Mouse (Mus musculus) limb, embryonic 14.5 days (tissue): Measurements from ENCODE around the gene Gas6. TPM values are rescaled to one million over a fixed set of nuclear protein-coding genes. Genes with fewer than 3 reads are reported as not detected.

Experiments used
- ATAC-seq: fragments of 200-750 bp; cut with Nextera tagmentation; 2 replicates; pipeline ENCODE4 v1.8.0; 2017; ENCODE audit warnings: low read depth, moderate number of reproducible peaks, moderate TSS enrichment; ENCODE audit not compliant: low FRiP score
- DNase-seq: peaks from one replicate; pipeline ENCODE4 v3.0.0-alpha.2; 2015; ENCODE audit warnings: low spot score
- H3K27ac ChIP-seq: fragments of 300-500 bp; sonication (generic); replicated peaks from 2 replicates; pipeline ENCODE4 v1.5.1; 2014; ENCODE audit warnings: low read depth, mild to moderate bottlenecking, low read length, moderate library complexity, mixed read lengths
- H3K27me3 ChIP-seq: fragments of 300-500 bp; sonication (generic); 2 replicates; pipeline ENCODE4 v1.6.1; 2014; ENCODE audit warnings: low read length, mixed read lengths; ENCODE audit not compliant: control insufficient read depth, insufficient read depth
- H3K36me3 ChIP-seq: fragments of 300-500 bp; sonication (generic); 2 replicates; pipeline ENCODE4 v1.6.1; 2014; ENCODE audit warnings: mild to moderate bottlenecking, low read length, moderate library complexity, mixed read lengths; ENCODE audit not compliant: control insufficient read depth, insufficient read depth
- H3K4me1 ChIP-seq: fragments of 300-500 bp; sonication (generic); 2 replicates; pipeline ENCODE4 v1.6.1; 2014; ENCODE audit warnings: antibody characterized with exemption, low read length, mixed read lengths; ENCODE audit not compliant: control insufficient read depth, insufficient read depth
- H3K4me2 ChIP-seq: fragments of 300-500 bp; sonication (generic); replicated peaks from 2 replicates; pipeline ENCODE4 v1.6.1; 2014; ENCODE audit warnings: low read depth, mild to moderate bottlenecking, low read length, moderate library complexity; ENCODE audit not compliant: severe bottlenecking
- H3K4me3 ChIP-seq: fragments of 300-500 bp; sonication (generic); replicated peaks from 2 replicates; pipeline ENCODE4 v1.5.1; 2014; ENCODE audit warnings: low read length
- H3K9ac ChIP-seq: fragments of 300-500 bp; sonication (generic); 2 replicates; pipeline ENCODE4 v1.6.1; 2014; ENCODE audit warnings: mild to moderate bottlenecking, low read depth, low read length, moderate library complexity; ENCODE audit not compliant: severe bottlenecking
- H3K9me3 ChIP-seq: fragments of 300-500 bp; sonication (generic); 2 replicates; pipeline ENCODE4 v1.6.1; 2016; ENCODE audit warnings: low read length; ENCODE audit not compliant: control insufficient read depth
- POLR2A ChIP-seq: fragments of 200-500 bp; IDR thresholded peaks from 2 replicates; pipeline ENCODE4 v1.8.0; 2012; ENCODE audit warnings: inconsistent platforms, mild to moderate bottlenecking, moderate library complexity, borderline replicate concordance; ENCODE audit not compliant: insufficient read depth, insufficient read length; ENCODE audit errors: extremely low read depth
- WGBS: fragments of 180-500 bp; shearing (Covaris S2); extraction: QIAGEN DNeasy Blood & Tissue Kit; methylation state at CpG from one replicate; pipeline ENCODE4 v1.1.7; 2014; 5-methylcytosine and 5-hydroxymethylcytosine counted together
- polyA plus RNA-seq, 2 experiments: library from polyadenylated mRNA; depleted of rRNA in 1 of 2; stranded (reverse) in 1 of 2; unstranded in 1 of 2; fragments of >200 nt; fragmentation: Nextera tagmentation in 1 of 2; extraction: Ambion mirVana in 1 of 2; gene quantifications; 2 replicates each; pipeline versions ENCODE4 v1.2.1 to v1.2.3; 2012 to 2014

The Gas6 gene
- polyA plus RNA-seq, 2 experiments, result 32.7 to 48.6 TPM

GRCm38 (mm10) chr8:13516728-13517127, 22.4 kb upstream of the Gas6 start:
- no peaks in the 10 kb centered on the region for H3K9me3 ChIP-seq
- TF ChIP-seq POLR2A, result no peak
- H3K4me3 ChIP-seq, result no peak overlapping the region
- no peaks in the 10 kb centered on the region; the same call in 1 of the 2 replicates for H3K4me1 ChIP-seq
- no peak overlapping the region for H3K4me2 ChIP-seq
- no peak for ATAC-seq
- 65% methylated on average over 5 of the region's 5 CpGs for WGBS
- DNase-seq, result peak; percentile 33
- no peak overlapping the region for H3K9ac ChIP-seq
- no peak overlapping the region for H3K27ac ChIP-seq
- H3K27me3 ChIP-seq, result no peaks in the 10 kb centered on the region
- H3K36me3 ChIP-seq, result no peaks in the 10 kb centered on the region

- H3K36me3 ChIP-seq, result no peaks in the 10 kb centered on the region
- no peak overlapping the region for H3K9ac ChIP-seq
- H3K4me1 ChIP-seq, result no peaks in the 10 kb centered on the region; the same call in 1 of the 2 replicates
- no peaks in the 10 kb centered on the region for H3K27me3 ChIP-seq
- 63% methylated on average over 7 of the region's 7 CpGs for WGBS
- peak; percentile 50 for DNase-seq
- no peak for ATAC-seq
- no peaks in the 10 kb centered on the region for H3K9me3 ChIP-seq
- no peak overlapping the region for H3K27ac ChIP-seq
- no peak overlapping the region for H3K4me3 ChIP-seq
- no peak overlapping the region for H3K4me2 ChIP-seq
- no peak for TF ChIP-seq POLR2A
These were observed 21.7 kb upstream of the Gas6 start for GRCm38 (mm10) chr8:13516011-13516442.

GRCm38 (mm10) chr8:13513556-13514370, 19.5 kb upstream of the Gas6 start:
- WGBS, result 85% methylated on average over 5 of the region's 5 CpGs
- no peak for TF ChIP-seq POLR2A
- no peak for DNase-seq

GRCm38 (mm10) chr8:13512677-13513076, 18.4 kb upstream of the Gas6 start:
- Histone ChIP-seq H3K36me3 (no peaks in the 10 kb centered on the region), H3K4me3 (no peak overlapping the region), H3K4me2 (no peak overlapping the region)

More at GRCm38 (mm10) chr8:13513556-13514370, 19.5 kb upstream of the Gas6 start:
- Histone ChIP-seq H3K27me3 (no peaks in the 10 kb centered on the region), H3K27ac (no peak overlapping the region), H3K4me3 (no peak overlapping the region), H3K36me3 (no peaks in the 10 kb centered on the region), H3K4me1 (no peaks in the 10 kb centered on the region; the same call in 1 of the 2 replicates), H3K9ac (no peak overlapping the region), H3K4me2 (no peak overlapping the region), H3K9me3 (no peaks in the 10 kb centered on the region)
- no peak for ATAC-seq

GRCm38 (mm10) chr8:13512016-13512415, 17.7 kb upstream of the Gas6 start:
- Histone ChIP-seq H3K27ac (no peak overlapping the region), H3K36me3 (no peaks in the 10 kb centered on the region), H3K27me3 (no peaks in the 10 kb centered on the region), H3K4me3 (no peak overlapping the region), H3K4me1 (no peaks in the 10 kb centered on the region; the same call in 1 of the 2 replicates), H3K4me2 (no peak overlapping the region), H3K9me3 (no peaks in the 10 kb centered on the region), H3K9ac (no peak overlapping the region)
- ATAC-seq, result no peak
- no peak for TF ChIP-seq POLR2A
- DNase-seq, result no peak
- WGBS, result 76% methylated on average over 5 of the region's 5 CpGs

More at GRCm38 (mm10) chr8:13512677-13513076, 18.4 kb upstream of the Gas6 start:
- no peak overlapping the region for H3K9ac ChIP-seq
- H3K4me1 ChIP-seq, result no peaks in the 10 kb centered on the region; the same call in 1 of the 2 replicates
- no peaks in the 10 kb centered on the region for H3K27me3 ChIP-seq
- ATAC-seq (peak; percentile 43; the same call in 1 of the 2 replicates), DNase-seq (no peak)
- WGBS, result 53% methylated on average over 6 of the region's 6 CpGs
- H3K9me3 ChIP-seq, result no peaks in the 10 kb centered on the region
- no peak for TF ChIP-seq POLR2A
- no peak overlapping the region for H3K27ac ChIP-seq
